Mouse (Mus musculus) midbrain, embryonic 16.5 days (tissue): ENCODE measurements at regions not wholly inside any gene's neighbourhood (a gene's known extent, or its start where the extent isn't known, plus 50 kb on each side); places are given as distances from the start of the nearest gene placed in this dataset.

Source experiments
- ATAC-seq: fragments of 200-750 bp; cut with Nextera tagmentation; 2 replicates; pipeline ENCODE4 v1.8.0; 2017; ENCODE audit warnings: moderate TSS enrichment
- H3K27ac ChIP-seq: fragments of 300-500 bp; sonication (generic); 2 replicates; pipeline ENCODE4 v1.5.1; 2014; ENCODE audit warnings: mild to moderate bottlenecking, low read length, mixed read lengths
- H3K27me3 ChIP-seq: fragments of 300-500 bp; sonication (generic); 2 replicates; pipeline ENCODE4 v1.6.1; 2014; ENCODE audit warnings: low read depth, low read length, mixed read lengths; ENCODE audit not compliant: control insufficient read depth, insufficient read depth
- H3K36me3 ChIP-seq: fragments of 300-500 bp; sonication (generic); 2 replicates; pipeline ENCODE4 v1.6.1; 2014; ENCODE audit warnings: mild to moderate bottlenecking, low read length, moderate library complexity, mixed read lengths; ENCODE audit not compliant: control insufficient read depth, insufficient read depth
- H3K4me1 ChIP-seq: fragments of 300-500 bp; sonication (generic); 2 replicates; pipeline ENCODE4 v1.6.1; 2014; ENCODE audit warnings: mild to moderate bottlenecking, low read length, mixed read lengths; ENCODE audit not compliant: control insufficient read depth, insufficient read depth
- H3K4me2 ChIP-seq: fragments of 300-500 bp; sonication (generic); 2 replicates; pipeline ENCODE4 v1.6.1; 2014; ENCODE audit warnings: mild to moderate bottlenecking, low read length, mixed read lengths
- H3K4me3 ChIP-seq: fragments of 300-500 bp; sonication (generic); 2 replicates; pipeline ENCODE4 v1.5.1; 2014; ENCODE audit warnings: low read depth, mild to moderate bottlenecking, low read length, moderate library complexity, mixed read lengths
- H3K9ac ChIP-seq: fragments of 300-500 bp; sonication (generic); 2 replicates; pipeline ENCODE4 v1.6.1; 2014; ENCODE audit warnings: low read depth, low read length, mixed read lengths
- H3K9me3 ChIP-seq: fragments of 300-500 bp; sonication (generic); replicated peaks from 2 replicates; pipeline ENCODE4 v1.6.1; 2014; ENCODE audit warnings: mild to moderate bottlenecking, low read length, mixed read lengths; ENCODE audit not compliant: control insufficient read depth, poor library complexity, severe bottlenecking
- WGBS: fragments of 180-500 bp; shearing (Covaris S2); extraction: QIAGEN DNeasy Blood & Tissue Kit; methylation state at CpG from one replicate; pipeline ENCODE4 v1.1.7; 2014; 5-methylcytosine and 5-hydroxymethylcytosine counted together

DNA sequence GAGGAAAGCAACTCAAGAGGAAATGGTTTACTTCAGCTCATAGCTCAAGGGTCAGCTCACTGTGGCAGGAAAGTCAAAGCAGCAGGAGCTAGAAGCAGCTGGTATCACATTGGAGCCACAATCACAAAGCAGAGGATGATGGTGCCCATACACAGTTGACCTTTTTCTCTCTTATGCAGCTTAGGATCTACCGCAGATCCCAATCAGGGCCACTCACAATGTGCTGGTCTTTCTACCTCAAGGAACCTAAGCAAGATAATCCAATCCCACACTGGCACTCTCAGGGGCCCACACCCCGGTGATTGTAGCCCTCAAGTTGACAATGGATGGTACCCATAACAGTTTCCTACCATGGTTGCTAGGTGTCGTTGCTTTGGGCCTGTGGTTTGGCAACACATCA lies 55.6 kb upstream of the Gm11983 start:
- 94% methylated on average over 3 of the region's 3 CpGs for WGBS
- no peak for ATAC-seq

DNA sequence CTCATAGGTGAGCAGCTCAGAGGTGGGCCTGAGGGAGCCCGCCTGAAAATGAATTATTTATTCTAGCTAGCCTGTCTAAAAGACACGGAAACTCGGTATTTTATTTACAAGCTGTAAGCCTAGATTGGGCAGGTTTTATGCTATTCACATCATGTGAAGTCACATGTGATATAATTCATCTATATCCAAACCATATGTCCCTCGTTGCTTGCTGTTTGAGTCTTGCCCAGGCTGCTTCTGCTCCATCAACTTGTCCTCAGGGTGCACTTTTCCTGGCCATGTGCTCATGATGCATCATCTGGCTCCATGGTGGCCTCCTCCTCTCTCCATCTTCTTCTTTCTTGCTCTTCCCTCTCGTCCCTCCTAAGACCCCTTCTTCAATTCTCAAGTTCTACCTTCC lies 53.0 kb upstream of the Gm11983 start:
- Histone ChIP-seq H3K9ac (no peak overlapping the region), H3K36me3 (no peaks in the 10 kb centered on the region), H3K4me1 (no peaks in the 10 kb centered on the region), H3K27me3 (no peaks in the 10 kb centered on the region), H3K4me2 (no peak overlapping the region), H3K4me3 (no peak overlapping the region), H3K27ac (no peak overlapping the region), H3K9me3 (no peaks in the 10 kb centered on the region)
- no peak for ATAC-seq
- 83% methylated on average over 5 of the region's 5 CpGs for WGBS

More for the DNA sequence above, 55.6 kb upstream of the Gm11983 start:
- no peaks in the 10 kb centered on the region for H3K27me3 ChIP-seq
- no peaks in the 10 kb centered on the region for H3K9me3 ChIP-seq
- H3K27ac ChIP-seq = no peak overlapping the region
- no peaks in the 10 kb centered on the region for H3K4me1 ChIP-seq
- no peak overlapping the region for H3K9ac ChIP-seq
- no peaks in the 10 kb centered on the region for H3K36me3 ChIP-seq
- no peak overlapping the region for H3K4me2 ChIP-seq
- H3K4me3 ChIP-seq = no peak overlapping the region

DNA sequence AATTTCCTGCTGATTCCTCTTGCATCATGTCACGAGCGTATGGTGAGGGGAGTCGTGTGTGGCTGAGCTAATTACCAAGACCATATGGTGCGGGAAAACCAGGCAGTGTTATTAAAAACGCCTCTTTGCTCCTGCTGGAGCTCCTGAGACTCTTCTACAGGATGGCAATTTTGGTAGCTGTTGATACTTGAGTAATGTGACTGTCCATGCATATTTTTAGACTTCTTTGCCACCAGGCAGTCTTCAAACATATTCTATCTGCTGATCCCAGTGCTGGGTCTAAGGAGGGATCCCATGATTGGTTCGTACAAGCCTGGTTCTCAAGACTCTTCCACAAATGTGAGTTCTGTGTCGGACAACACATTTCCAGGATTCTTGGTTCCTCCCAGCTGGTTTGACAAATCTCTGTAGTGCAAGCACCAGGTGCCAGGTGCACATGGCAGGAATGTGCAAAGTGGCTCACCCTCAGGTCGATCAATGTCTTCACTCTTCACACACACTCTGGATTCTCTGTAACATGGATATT lies 52.3 kb upstream of the Gm11983 start:
- H3K27me3 ChIP-seq = no peaks in the 10 kb centered on the region
- no peaks in the 10 kb centered on the region for H3K4me1 ChIP-seq
- no peaks in the 10 kb centered on the region for H3K36me3 ChIP-seq
- no peak overlapping the region for H3K27ac ChIP-seq
- H3K4me3 ChIP-seq = no peak overlapping the region
- no peaks in the 10 kb centered on the region for H3K9me3 ChIP-seq
- no peak overlapping the region for H3K4me2 ChIP-seq
- H3K9ac ChIP-seq = no peak overlapping the region
- 75% methylated on average over 8 of the region's 8 CpGs for WGBS
- ATAC-seq = no peak

DNA sequence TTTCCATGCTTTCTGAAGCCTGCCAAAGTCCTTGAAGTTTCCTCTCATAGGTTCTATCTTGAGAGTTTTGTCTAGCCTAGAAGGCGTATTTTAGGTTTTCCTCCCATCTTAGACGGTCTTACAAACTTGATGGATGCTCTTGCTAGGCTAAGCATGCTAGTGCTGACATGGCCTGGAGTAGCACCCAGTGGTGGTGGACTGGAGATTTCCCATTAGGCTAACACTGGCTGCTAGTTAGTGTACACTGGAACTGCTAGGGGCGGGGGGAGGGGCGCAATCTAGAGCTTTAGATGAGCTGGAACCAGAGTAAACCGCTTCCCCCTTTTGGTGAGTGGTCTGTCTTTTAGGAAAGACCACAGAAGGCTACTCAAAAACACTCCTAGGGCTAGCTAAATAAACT lies 51.7 kb upstream of the Gm11983 start:
- no peaks in the 10 kb centered on the region for H3K36me3 ChIP-seq
- H3K9me3 ChIP-seq = no peaks in the 10 kb centered on the region
- H3K27me3 ChIP-seq = no peaks in the 10 kb centered on the region
- H3K4me3 ChIP-seq = no peak overlapping the region
- no peaks in the 10 kb centered on the region for H3K4me1 ChIP-seq
- no peak overlapping the region for H3K27ac ChIP-seq
- ATAC-seq = no peak
- no peak overlapping the region for H3K9ac ChIP-seq
- H3K4me2 ChIP-seq = no peak overlapping the region
- WGBS = 93% methylated on average over 5 of the region's 5 CpGs
